Mouse (Mus musculus): ENCODE data around the gene Mfsd4b3. TPM values are rescaled to one million over a fixed set of nuclear protein-coding genes. Genes with fewer than 3 reads are reported as not detected.

Gene Mfsd4b3
- polyA plus RNA-seq, 1 experiment = 0.19 TPM

DNA sequence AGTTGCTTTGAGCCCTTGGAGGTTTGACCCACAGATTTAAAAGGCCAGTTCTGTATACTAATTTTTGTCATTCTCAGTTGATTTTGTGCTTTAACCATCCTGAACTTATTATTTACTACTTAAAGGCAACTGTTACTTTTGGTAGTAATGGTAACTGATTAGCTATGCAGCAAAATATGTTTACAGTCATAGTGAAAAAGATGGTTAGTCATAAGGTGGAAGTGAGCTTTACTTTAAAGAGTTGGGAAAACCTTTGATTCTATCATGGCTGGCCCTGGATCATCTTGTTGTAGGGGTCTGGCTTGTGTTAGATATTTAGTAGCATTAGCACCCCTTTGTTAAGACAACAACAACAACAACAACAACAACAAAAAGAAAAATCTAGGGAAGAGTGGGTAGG, 47.3 kb downstream of the Mfsd4b3 start:
- no peaks in the 10 kb centered on the region for H3K79me2 ChIP-seq (ENCODE audit: control insufficient read depth, insufficient read depth)
- no peaks in the 10 kb centered on the region for H3K79me3 ChIP-seq (ENCODE audit: low read depth)
- no peak for TF ChIP-seq CEBPB (IDR thresholded peaks at IDR 0.05; ENCODE audit: low read depth)
- no peak for TF ChIP-seq MYOG (IDR thresholded peaks at IDR 0.05; ENCODE audit: control insufficient read depth, extremely low read depth, insufficient read length)
- TF ChIP-seq FOSL1 (IDR thresholded peaks at IDR 0.05; ENCODE audit: insufficient read depth, low read length, poor library complexity, severe bottlenecking) = no peak
- no peak for TF ChIP-seq USF1 (IDR thresholded peaks at IDR 0.05; ENCODE audit: low read depth)
- TF ChIP-seq MYOD1 (IDR thresholded peaks at IDR 0.05; ENCODE audit: control insufficient read depth, insufficient read length, low read depth) = no peak
- TF ChIP-seq MAX (IDR thresholded peaks at IDR 0.05) = no peak
- TF ChIP-seq CTCF (IDR thresholded peaks at IDR 0.05; ENCODE audit: control insufficient read depth, insufficient read depth, insufficient read length) = no peak
- no peaks in the 10 kb centered on the region for H3K27me3 ChIP-seq (ENCODE audit: control insufficient read depth, insufficient read depth, insufficient read length)
- no peak overlapping the region for H3ac ChIP-seq (ENCODE audit: control insufficient read depth, insufficient read length, low read depth)
- no peaks in the 10 kb centered on the region for H3K36me3 ChIP-seq (ENCODE audit: control insufficient read depth, insufficient read depth)
- H3K4me3 ChIP-seq (ENCODE audit: insufficient read depth, poor library complexity, severe bottlenecking) = no peak overlapping the region

GRCm38 (mm10) chr10:39908768-39909441, 51.0 kb downstream of the Mfsd4b3 start:
- Histone ChIP-seq H3K4me3 (ENCODE audit: insufficient read depth, poor library complexity, severe bottlenecking) (no peak overlapping the region), H3K27me3 (ENCODE audit: control insufficient read depth, insufficient read depth, insufficient read length) (no peaks in the 10 kb centered on the region), H3K79me2 (ENCODE audit: control insufficient read depth, insufficient read depth) (no peaks in the 10 kb centered on the region), H3ac (ENCODE audit: control insufficient read depth, insufficient read length, low read depth) (no peak overlapping the region), H3K36me3 (ENCODE audit: control insufficient read depth, insufficient read depth) (no peaks in the 10 kb centered on the region), H3K79me3 (ENCODE audit: low read depth) (no peaks in the 10 kb centered on the region)
- no peak for TF ChIP-seq MYOD1 (IDR thresholded peaks at IDR 0.05; ENCODE audit: control insufficient read depth, insufficient read length, low read depth)
- TF ChIP-seq CTCF (IDR thresholded peaks at IDR 0.05; ENCODE audit: control insufficient read depth, insufficient read depth, insufficient read length) = no peak
- no peak for TF ChIP-seq MAX (IDR thresholded peaks at IDR 0.05)
- no peak for TF ChIP-seq CEBPB (IDR thresholded peaks at IDR 0.05; ENCODE audit: low read depth)
- no peak for TF ChIP-seq MYOG (IDR thresholded peaks at IDR 0.05; ENCODE audit: control insufficient read depth, extremely low read depth, insufficient read length)

DNA sequence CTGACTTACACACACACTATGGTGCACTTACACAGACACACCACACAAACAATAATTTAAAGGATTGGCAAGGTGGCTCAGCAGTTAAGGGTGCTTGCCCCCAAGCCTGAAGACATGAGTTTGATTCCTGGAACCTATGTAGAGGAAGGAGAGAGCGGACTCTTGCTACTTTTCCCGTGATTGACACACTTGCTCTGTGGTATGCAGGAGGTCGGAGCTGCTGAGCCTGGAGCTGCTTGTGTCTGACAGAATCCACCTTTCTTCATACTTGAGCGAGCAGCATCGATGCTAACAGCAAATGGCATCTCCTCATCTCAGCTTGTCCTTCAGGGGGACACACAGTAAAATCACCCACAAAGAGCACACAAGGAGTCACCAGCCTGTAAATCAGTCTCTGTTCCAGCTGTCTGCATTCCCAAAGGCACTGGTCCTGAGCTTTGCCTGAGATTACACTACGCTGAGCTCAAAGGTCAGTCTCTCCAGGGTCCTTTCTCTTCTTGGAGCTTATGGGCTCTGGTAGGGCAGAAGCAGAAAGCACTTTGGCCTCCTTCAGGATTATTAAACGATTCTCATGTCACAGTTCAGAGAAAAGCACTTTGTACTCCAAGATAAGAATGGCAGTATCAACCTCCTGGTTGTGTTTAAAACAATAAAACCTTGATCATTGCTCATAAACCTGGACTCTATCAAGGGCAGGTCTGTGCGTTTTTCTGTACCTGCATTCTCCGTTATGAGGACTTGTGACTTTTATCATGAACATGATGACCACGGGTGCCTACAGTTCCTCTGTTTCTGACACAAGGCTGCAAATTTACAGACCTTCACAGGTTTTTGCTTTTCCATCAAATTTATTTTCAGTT, 52.9 kb downstream of the Mfsd4b3 start:
- TF ChIP-seq FOSL1 (IDR thresholded peaks at IDR 0.05; ENCODE audit: insufficient read depth, low read length, poor library complexity, severe bottlenecking) = no peak
- no peak for TF ChIP-seq CTCF (IDR thresholded peaks at IDR 0.05; ENCODE audit: control insufficient read depth, insufficient read depth, insufficient read length)
- no peak for TF ChIP-seq MYOD1 (IDR thresholded peaks at IDR 0.05; ENCODE audit: control insufficient read depth, insufficient read length, low read depth)
- TF ChIP-seq CEBPB (IDR thresholded peaks at IDR 0.05; ENCODE audit: low read depth) = no peak
- no peak for TF ChIP-seq MAX (IDR thresholded peaks at IDR 0.05)
- no peak for TF ChIP-seq USF1 (IDR thresholded peaks at IDR 0.05; ENCODE audit: low read depth)
- no peak for TF ChIP-seq MYOG (IDR thresholded peaks at IDR 0.05; ENCODE audit: control insufficient read depth, extremely low read depth, insufficient read length)
- Histone ChIP-seq H3K79me3 (ENCODE audit: low read depth) (no peaks in the 10 kb centered on the region), H3ac (ENCODE audit: control insufficient read depth, insufficient read length, low read depth) (no peak overlapping the region), H3K79me2 (ENCODE audit: control insufficient read depth, insufficient read depth) (no peaks in the 10 kb centered on the region), H3K27me3 (ENCODE audit: control insufficient read depth, insufficient read depth, insufficient read length) (no peaks in the 10 kb centered on the region), H3K4me3 (ENCODE audit: insufficient read depth, poor library complexity, severe bottlenecking) (no peak overlapping the region), H3K36me3 (ENCODE audit: control insufficient read depth, insufficient read depth) (no peaks in the 10 kb centered on the region)

DNA sequence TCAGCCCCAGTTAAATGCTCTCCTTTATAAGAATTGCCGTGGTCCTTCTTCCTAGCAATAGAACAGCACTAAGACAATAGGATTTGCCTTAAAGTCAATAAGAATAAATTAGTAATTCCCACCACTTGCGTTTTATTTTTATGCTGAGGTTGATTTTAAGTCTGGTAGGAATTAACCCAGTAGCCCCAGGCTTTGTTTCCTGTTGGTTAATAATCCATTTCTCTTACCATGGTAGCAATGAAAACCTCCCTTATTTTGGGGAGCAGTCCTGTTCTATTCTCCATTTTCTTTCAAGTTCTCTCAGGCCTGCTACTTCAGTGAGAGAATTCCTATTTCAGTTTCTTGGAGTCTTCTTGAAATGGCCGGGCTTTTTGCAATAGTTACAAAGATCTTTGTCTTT, 55.8 kb downstream of the Mfsd4b3 start:
- Histone ChIP-seq H3K27me3 (ENCODE audit: control insufficient read depth, insufficient read depth, insufficient read length) (no peaks in the 10 kb centered on the region), H3K4me3 (ENCODE audit: insufficient read depth, poor library complexity, severe bottlenecking) (no peak overlapping the region), H3K79me3 (ENCODE audit: low read depth) (no peaks in the 10 kb centered on the region), H3K36me3 (ENCODE audit: control insufficient read depth, insufficient read depth) (no peaks in the 10 kb centered on the region), H3K79me2 (ENCODE audit: control insufficient read depth, insufficient read depth) (no peaks in the 10 kb centered on the region), H3ac (ENCODE audit: control insufficient read depth, insufficient read length, low read depth) (no peak overlapping the region)
- TF ChIP-seq USF1 (IDR thresholded peaks at IDR 0.05; ENCODE audit: low read depth) (no peak), FOSL1 (IDR thresholded peaks at IDR 0.05; ENCODE audit: insufficient read depth, low read length, poor library complexity, severe bottlenecking) (no peak), MAX (IDR thresholded peaks at IDR 0.05) (no peak), CTCF (IDR thresholded peaks at IDR 0.05; ENCODE audit: control insufficient read depth, insufficient read depth, insufficient read length) (no peak), MYOD1 (IDR thresholded peaks at IDR 0.05; ENCODE audit: control insufficient read depth, insufficient read length, low read depth) (no peak), MYOG (IDR thresholded peaks at IDR 0.05; ENCODE audit: control insufficient read depth, extremely low read depth, insufficient read length) (no peak), CEBPB (IDR thresholded peaks at IDR 0.05; ENCODE audit: low read depth) (no peak)

DNA sequence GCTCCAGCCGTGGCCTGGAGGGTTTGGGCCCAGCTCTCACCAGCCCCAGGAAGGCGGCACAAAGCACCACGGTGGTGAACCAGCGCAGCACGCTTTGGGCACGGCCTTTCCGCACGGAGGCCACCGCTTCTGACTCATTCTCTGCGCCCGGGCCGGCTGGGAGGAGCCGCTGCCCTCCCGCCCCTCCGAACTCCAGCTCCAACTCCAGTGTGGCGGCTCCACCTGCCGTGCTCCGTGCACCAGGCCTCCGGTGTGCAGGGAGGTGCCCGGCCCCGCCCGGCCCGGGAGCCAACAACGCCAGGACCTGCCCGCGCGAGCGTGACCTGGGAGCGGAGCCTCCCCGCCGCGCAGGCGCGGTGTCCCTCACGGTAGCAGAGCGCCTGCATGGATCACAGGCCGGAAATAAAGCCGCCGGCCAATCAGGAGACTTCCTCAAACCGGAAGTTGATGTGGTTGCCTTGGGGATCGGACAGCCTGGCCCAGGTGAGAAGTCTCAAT, 61.0 kb downstream of the Mfsd4b3 start, which contains the start of gene Mfsd4b4:
TSS of gene Mfsd4b4 (minus strand) at position 365 of the 498 bp plus-strand sequence.
- no peak for TF ChIP-seq CTCF (IDR thresholded peaks at IDR 0.05; ENCODE audit: control insufficient read depth, insufficient read depth, insufficient read length)
- TF ChIP-seq MAX (IDR thresholded peaks at IDR 0.05) = peak; percentile 17
- Histone ChIP-seq H3K27me3 (ENCODE audit: control insufficient read depth, insufficient read depth, insufficient read length) (no peaks in the 10 kb centered on the region), H3ac (ENCODE audit: control insufficient read depth, insufficient read length, low read depth) (peak within 1 kb of the TSS; percentile 73), H3K79me3 (ENCODE audit: low read depth) (no peaks in the 10 kb centered on the region), H3K36me3 (ENCODE audit: control insufficient read depth, insufficient read depth) (no peaks in the 10 kb centered on the region), H3K4me3 (ENCODE audit: insufficient read depth, poor library complexity, severe bottlenecking) (peak within 1 kb of the TSS; percentile 34), H3K79me2 (ENCODE audit: control insufficient read depth, insufficient read depth) (no peaks in the 10 kb centered on the region)

Other genes with a start within 250 kb of the Mfsd4b3 start
- gene Rev3l, start 228.0 kb downstream of the Mfsd4b3 start, polyA plus RNA-seq (2012; fragmentation: generic; extraction: Trizol) = 1.8 TPM
- 0.68 TPM for gene Mfsd4b4, start 60.9 kb downstream of the Mfsd4b3 start, polyA plus RNA-seq (2012; fragmentation: generic; extraction: Trizol)
- not detected for gene Mfsd4b2, start 33.2 kb downstream of the Mfsd4b3 start, polyA plus RNA-seq (2012; fragmentation: generic; extraction: Trizol)
- gene Mfsd4b5, start 26.5 kb upstream of the Mfsd4b3 start, polyA plus RNA-seq (2012; fragmentation: generic; extraction: Trizol) = 0.01 TPM
- gene Mfsd4b1, start 65.1 kb upstream of the Mfsd4b3 start, polyA plus RNA-seq (2012; fragmentation: generic; extraction: Trizol) = not detected
- 1.5 TPM for gene Slc16a10, start 182.1 kb upstream of the Mfsd4b3 start, polyA plus RNA-seq (2012; fragmentation: generic; extraction: Trizol)

All from C2C12 (cell line).